Mouse (Mus musculus) heart, postnatal 0 days (tissue): Measurements from ENCODE around the gene Zfp385c. TPM values are rescaled to one million over a fixed set of nuclear protein-coding genes. Genes with fewer than 3 reads are reported as not detected.

Experiments
- ATAC-seq: fragments of 200-750 bp; cut with Nextera tagmentation; 2 replicates; pipeline ENCODE4 v1.8.0; 2017; ENCODE audit warnings: low read depth, moderate number of reproducible peaks, moderate library complexity; ENCODE audit not compliant: insufficient read depth
- DNase-seq: peaks from one replicate; pipeline ENCODE4 v3.0.0-alpha.2; 2016; ENCODE audit warnings: low spot score
- H3K27ac ChIP-seq: fragments of 300-500 bp; sonication (generic); 2 replicates; pipeline ENCODE4 v1.5.1; 2014; ENCODE audit warnings: low read depth, mild to moderate bottlenecking
- H3K27me3 ChIP-seq: fragments of 300-500 bp; sonication (generic); 2 replicates; pipeline ENCODE4 v1.6.1; 2014; ENCODE audit warnings: low read length, mixed read lengths; ENCODE audit not compliant: control insufficient read depth, insufficient read depth
- H3K36me3 ChIP-seq: fragments of 300-500 bp; sonication (generic); replicated peaks from 2 replicates; pipeline ENCODE4 v1.6.1; 2014; ENCODE audit warnings: low read length, mixed read lengths; ENCODE audit not compliant: control insufficient read depth, insufficient read depth
- H3K4me1 ChIP-seq: fragments of 300-500 bp; sonication (generic); 2 replicates; pipeline ENCODE4 v1.6.1; 2014; ENCODE audit warnings: antibody characterized with exemption; ENCODE audit not compliant: control insufficient read depth, insufficient read depth
- H3K4me2 ChIP-seq: fragments of 300-500 bp; sonication (generic); 2 replicates; pipeline ENCODE4 v1.6.1; 2014; ENCODE audit warnings: low read depth, mild to moderate bottlenecking, low read length, moderate library complexity
- H3K4me3 ChIP-seq: fragments of 300-500 bp; sonication (generic); 2 replicates; pipeline ENCODE4 v1.5.1; 2014; ENCODE audit warnings: low read depth, low read length
- H3K9ac ChIP-seq: fragments of 300-500 bp; sonication (generic); replicated peaks from 2 replicates; pipeline ENCODE4 v1.6.1; 2014; ENCODE audit warnings: low read depth, low read length, mixed read lengths
- H3K9me3 ChIP-seq: fragments of 300-500 bp; sonication (generic); replicated peaks from 2 replicates; pipeline ENCODE4 v1.6.1; 2016; ENCODE audit warnings: low read length; ENCODE audit not compliant: control insufficient read depth
- CTCF ChIP-seq: IDR thresholded peaks from 2 replicates; pipeline ENCODE4 v1.5.1; 2016; ENCODE audit warnings: antibody characterized with exemption, control low read depth, low read depth
- EP300 ChIP-seq: IDR thresholded peaks from 2 replicates; pipeline ENCODE4 v1.6.1; 2016; ENCODE audit warnings: antibody characterized with exemption, low read depth
- WGBS: fragments of 180-500 bp; shearing (Covaris S2); extraction: QIAGEN DNeasy Blood & Tissue Kit; methylation state at CpG from one replicate; pipeline ENCODE4 v1.1.7; 2014; 5-methylcytosine and 5-hydroxymethylcytosine counted together
- polyA plus RNA-seq: library from polyadenylated mRNA; unstranded; fragments of >200 nt; fragmentation: Nextera tagmentation; extraction: Ambion mirVana; gene quantifications from 2 replicates; pipeline ENCODE4 v1.2.1, GENCODE M21; 2015
- total RNA-seq: library from RNA; depleted of rRNA; stranded (reverse); fragments of >200 nt; gene quantifications from 2 replicates; pipeline ENCODE4 v1.2.3, GENCODE M21; 2014; ENCODE audit warnings: low replicate concordance; rRNA removed

Zfp385c gene
- total and polyA plus RNA-seq, 2 experiments from 2014 or later = 0.40 TPM; not detected in 1

DNA sequence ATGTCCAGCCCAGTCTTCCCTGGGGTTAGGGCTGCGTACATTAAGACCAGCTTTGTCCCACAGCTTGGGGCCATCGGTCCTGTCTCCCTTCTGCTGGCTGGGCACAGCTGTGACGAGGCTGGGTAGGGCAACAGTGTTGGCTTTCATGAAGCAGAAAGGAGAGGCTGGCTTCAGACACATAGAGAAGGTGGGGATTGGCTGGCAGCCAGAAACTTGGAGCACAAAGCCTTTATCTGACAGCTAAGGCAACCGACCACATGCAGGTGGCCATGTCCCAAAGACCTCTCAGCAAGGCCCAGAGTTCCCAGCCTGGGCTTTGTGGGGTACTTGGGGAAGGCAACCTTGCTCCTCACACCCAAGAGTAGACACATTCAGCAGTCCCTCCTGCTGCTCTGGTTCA is 110.5 kb downstream of the Zfp385c start:
- no peak overlapping the region for H3K4me2 ChIP-seq
- peak overlapping the region; percentile 3; the same call in 1 of the 2 replicates for H3K27ac ChIP-seq
- H3K36me3 ChIP-seq = peaks cover 70% of the 10 kb centered on the region

DNA sequence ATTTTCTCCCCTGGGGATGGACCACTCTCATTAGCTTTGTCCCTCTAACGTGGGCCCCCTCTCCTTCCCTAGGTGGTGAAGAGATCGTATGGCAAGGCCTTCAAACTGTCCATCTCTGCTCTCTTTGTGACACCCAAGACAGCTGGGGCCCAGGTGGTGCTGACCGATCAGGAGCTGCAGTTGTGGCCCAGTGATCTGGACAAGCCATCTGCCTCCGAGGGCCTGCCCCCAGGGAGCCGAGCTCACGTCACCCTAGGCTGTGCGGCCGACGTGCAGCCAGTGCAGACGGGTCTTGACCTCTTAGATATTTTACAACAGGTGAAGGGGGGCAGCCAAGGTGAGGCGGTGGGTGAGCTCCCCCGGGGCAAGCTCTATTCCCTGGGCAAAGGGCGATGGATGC is 112.0 kb downstream of the Zfp385c start:
- TF ChIP-seq EP300 (no peak), CTCF (no peak)

More for the DNA sequence above, 110.5 kb downstream of the Zfp385c start:
- WGBS = 43% methylated on average over 4 of the region's 4 CpGs
- TF ChIP-seq CTCF = no peak
- TF ChIP-seq EP300 = no peak
- H3K4me1 ChIP-seq = 0 out of 2 replicates have a peak, but pooled peaks cover 5% of the 10 kb centered on the region
- no peaks in the 10 kb centered on the region for H3K9me3 ChIP-seq
- DNase-seq (peak; percentile 46), ATAC-seq (peak; percentile 67)
- H3K9ac ChIP-seq = 0 out of 2 replicates have a peak overlapping the region, but pooled peaks have one; percentile 17
- H3K27me3 ChIP-seq = no peaks in the 10 kb centered on the region
- H3K4me3 ChIP-seq = no peak overlapping the region

DNA sequence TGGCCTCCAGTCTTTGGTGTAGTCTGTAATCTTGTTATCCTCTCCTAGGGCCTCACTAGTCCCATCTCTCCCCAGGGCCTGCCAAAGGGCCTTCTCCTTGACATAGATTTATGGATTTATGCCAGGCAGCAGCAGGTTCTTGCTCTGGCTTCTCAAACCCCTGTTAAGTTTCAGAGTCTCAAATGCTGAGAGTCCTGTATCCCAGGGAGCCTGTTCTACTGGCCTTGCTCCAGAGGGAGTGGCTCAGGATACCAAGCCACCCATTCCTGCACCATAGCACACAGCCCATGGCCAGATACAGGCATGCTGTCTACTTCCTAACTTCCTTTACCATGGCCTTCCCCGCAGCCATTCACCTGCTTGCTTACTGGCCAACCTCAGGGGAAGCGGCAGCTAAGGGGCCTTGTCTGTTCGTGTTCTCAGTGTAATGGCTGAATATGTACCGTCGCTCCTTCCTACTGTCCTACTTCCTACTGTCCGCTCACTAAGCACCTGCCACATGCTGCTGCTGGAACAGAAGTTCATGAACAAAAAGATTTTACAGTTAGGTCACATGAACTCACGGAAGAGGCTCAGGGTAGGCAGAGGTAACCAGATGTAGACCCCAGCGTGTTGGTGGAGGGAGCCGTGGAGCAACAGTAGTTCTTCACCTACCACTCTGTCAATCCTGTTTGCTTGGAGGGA is 113.0 kb downstream of the Zfp385c start:
- Histone ChIP-seq H3K9me3 (no peaks in the 10 kb centered on the region), H3K4me1 (0 out of 2 replicates have a peak, but pooled peaks cover 15% of the 10 kb centered on the region), H3K27ac (no peak overlapping the region), H3K9ac (no peak overlapping the region), H3K27me3 (no peaks in the 10 kb centered on the region), H3K4me2 (no peak overlapping the region), H3K4me3 (no peak overlapping the region), H3K36me3 (peaks cover 45% of the 10 kb centered on the region)
- DNase-seq (no peak), ATAC-seq (no peak)
- TF ChIP-seq EP300 = no peak
- no peak for TF ChIP-seq CTCF
- 93% methylated on average over 9 of the region's 9 CpGs for WGBS

More for the DNA sequence above, 112.0 kb downstream of the Zfp385c start:
- Histone ChIP-seq H3K27me3 (no peaks in the 10 kb centered on the region), H3K4me2 (no peak overlapping the region), H3K36me3 (peaks cover 55% of the 10 kb centered on the region), H3K9ac (no peak overlapping the region), H3K4me1 (0 out of 2 replicates have a peak, but pooled peaks cover 13% of the 10 kb centered on the region), H3K4me3 (no peak overlapping the region), H3K27ac (no peak overlapping the region), H3K9me3 (no peaks in the 10 kb centered on the region)
- DNase-seq (no peak), ATAC-seq (no peak)
- 90% methylated on average over 13 of the region's 13 CpGs for WGBS

DNA sequence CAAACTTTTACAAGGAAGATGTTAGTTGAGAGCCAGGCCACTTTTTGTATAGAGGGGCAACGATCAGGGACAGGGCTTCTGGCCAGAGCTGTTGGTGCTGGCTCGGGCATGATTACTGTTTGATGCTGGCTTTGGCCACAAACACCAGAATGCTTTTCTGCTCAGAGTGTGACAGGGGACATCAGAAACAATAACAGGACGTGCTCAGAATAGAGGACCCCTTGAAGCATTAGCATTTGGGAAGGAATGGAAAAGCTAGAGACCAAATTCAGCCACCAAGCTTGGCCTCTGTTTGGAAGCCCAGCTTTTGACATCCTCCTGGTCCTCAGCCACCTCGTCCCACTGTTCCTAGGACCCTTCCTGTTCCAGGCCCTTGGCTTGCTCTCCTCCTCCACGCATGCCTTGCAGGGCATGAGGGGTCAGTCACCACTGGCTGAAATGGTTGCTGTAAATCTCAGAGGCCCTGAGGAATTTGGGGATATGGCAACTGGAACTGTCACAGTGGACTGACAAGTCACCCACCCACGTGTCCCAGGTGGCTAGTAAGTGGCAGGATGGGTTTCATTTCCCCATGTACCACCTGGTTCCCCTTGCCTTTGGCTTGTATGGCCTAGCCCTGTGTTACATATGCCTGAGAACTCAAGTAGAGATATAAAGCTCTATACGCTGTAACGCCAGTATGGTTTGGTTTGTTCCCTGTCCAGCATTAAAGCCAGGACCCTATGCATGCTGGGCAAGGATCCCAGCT is 114.2 kb downstream of the Zfp385c start:
- Histone ChIP-seq H3K36me3 (peaks cover 32% of the 10 kb centered on the region), H3K4me3 (no peak overlapping the region), H3K9me3 (no peaks in the 10 kb centered on the region), H3K9ac (no peak overlapping the region), H3K27ac (no peak overlapping the region), H3K27me3 (no peaks in the 10 kb centered on the region), H3K4me1 (0 out of 2 replicates have a peak, but pooled peaks cover 15% of the 10 kb centered on the region), H3K4me2 (no peak overlapping the region)
- ATAC-seq = no peak
- 66% methylated on average over 8 of the region's 8 CpGs for WGBS
- TF ChIP-seq EP300 (no peak), CTCF (no peak)
- DNase-seq = no peak

Other genes with a start within 250 kb of the Zfp385c start
- gene Klhl11, start 219.7 kb downstream of the Zfp385c start, total RNA-seq = 10.3 and 16.6 TPM in 2 replicates
- 4.6 and 5.3 TPM in 2 replicates for gene Klhl11, start 219.7 kb downstream of the Zfp385c start, polyA plus RNA-seq
- 68.4 and 75.6 TPM in 2 replicates for gene Acly, start 164.5 kb downstream of the Zfp385c start, total RNA-seq
- 32.3 and 35.5 TPM in 2 replicates for gene Acly, start 164.5 kb downstream of the Zfp385c start, polyA plus RNA-seq
- 0.23 and 0.39 TPM in 2 replicates for gene Ttc25, start 146.8 kb downstream of the Zfp385c start, total RNA-seq
- 0.37 TPM in 2 replicates for gene Ttc25, start 146.8 kb downstream of the Zfp385c start, polyA plus RNA-seq
- gene Cnp, start 117.6 kb downstream of the Zfp385c start, total RNA-seq = 10.8 and 28.3 TPM in 2 replicates
- 11.5 and 12.4 TPM in 2 replicates for gene Cnp, start 117.6 kb downstream of the Zfp385c start, polyA plus RNA-seq
- 113 and 134 TPM in 2 replicates for gene Nkiras2, start 73.2 kb downstream of the Zfp385c start, total RNA-seq
- gene Nkiras2, start 73.2 kb downstream of the Zfp385c start, polyA plus RNA-seq = 77.4 and 79.7 TPM in 2 replicates
- gene Dnajc7, start 72.3 kb downstream of the Zfp385c start, total RNA-seq = 82.2 and 98.5 TPM in 2 replicates
- 163 and 173 TPM in 2 replicates for gene Dnajc7, start 72.3 kb downstream of the Zfp385c start, polyA plus RNA-seq
- 3.6 and 9.1 TPM in 2 replicates for gene Dhx58, start 11.8 kb upstream of the Zfp385c start, total RNA-seq
- gene Dhx58, start 11.8 kb upstream of the Zfp385c start, polyA plus RNA-seq = 1.3 and 1.4 TPM in 2 replicates
- 15.2 and 17.6 TPM in 2 replicates for gene Kat2a, start 20.0 kb upstream of the Zfp385c start, total RNA-seq
- 15.8 and 16.1 TPM in 2 replicates for gene Kat2a, start 20.0 kb upstream of the Zfp385c start, polyA plus RNA-seq
- not detected in 2 replicates for gene Hspb9, start 21.4 kb upstream of the Zfp385c start, total RNA-seq
- gene Hspb9, start 21.4 kb upstream of the Zfp385c start, polyA plus RNA-seq = 0.22 TPM in 1 of 2 replicates, not detected in the other
- 99.1 and 117 TPM in 2 replicates for gene Rab5c, start 45.8 kb upstream of the Zfp385c start, total RNA-seq
- gene Rab5c, start 45.8 kb upstream of the Zfp385c start, polyA plus RNA-seq = 11.0 and 12.0 TPM in 2 replicates
- gene Kcnh4, start 67.5 kb upstream of the Zfp385c start, total RNA-seq = not detected in 2 replicates
- not detected in 2 replicates for gene Kcnh4, start 67.5 kb upstream of the Zfp385c start, polyA plus RNA-seq
- gene Hcrt, start 70.5 kb upstream of the Zfp385c start, total RNA-seq = not detected in 2 replicates
- gene Hcrt, start 70.5 kb upstream of the Zfp385c start, polyA plus RNA-seq = not detected in 2 replicates
- gene Ghdc, start 78.5 kb upstream of the Zfp385c start, total RNA-seq = 8.2 and 13.0 TPM in 2 replicates
- 6.8 and 7.0 TPM in 2 replicates for gene Ghdc, start 78.5 kb upstream of the Zfp385c start, polyA plus RNA-seq
- 29.2 and 48.2 TPM in 2 replicates for gene Stat5b, start 158.3 kb upstream of the Zfp385c start, total RNA-seq
- gene Stat5b, start 158.3 kb upstream of the Zfp385c start, polyA plus RNA-seq = 22.5 and 23.3 TPM in 2 replicates
- gene Stat5a, start 166.9 kb upstream of the Zfp385c start, total RNA-seq = 12.6 and 21.3 TPM in 2 replicates
- 9.6 and 11.7 TPM in 2 replicates for gene Stat5a, start 166.9 kb upstream of the Zfp385c start, polyA plus RNA-seq
- 105 and 128 TPM in 2 replicates for gene Stat3, start 247.1 kb upstream of the Zfp385c start, total RNA-seq
- 53.5 and 65.7 TPM in 2 replicates for gene Stat3, start 247.1 kb upstream of the Zfp385c start, polyA plus RNA-seq